Mouse (Mus musculus) lung, embryonic 16.5 days (tissue): ENCODE measurements around the gene C2cd3. TPM values are rescaled to one million over a fixed set of nuclear protein-coding genes. Genes with fewer than 3 reads are reported as not detected.

Experiments used
- ATAC-seq: fragments of 200-750 bp; cut with Nextera tagmentation; 2 replicates; pipeline ENCODE4 v1.8.0; 2017; ENCODE audit warnings: low read depth, mild to moderate bottlenecking, moderate library complexity
- H3K27ac ChIP-seq: fragments of 300-500 bp; sonication (generic); 2 replicates; pipeline ENCODE4 v1.5.1; 2014; ENCODE audit warnings: mild to moderate bottlenecking, control low read depth, low read length
- H3K27me3 ChIP-seq: fragments of 300-500 bp; sonication (generic); 2 replicates; pipeline ENCODE4 v1.6.1; 2014; ENCODE audit warnings: low read depth, low read length, mixed read lengths; ENCODE audit not compliant: control insufficient read depth, insufficient read depth
- H3K36me3 ChIP-seq: fragments of 300-500 bp; sonication (generic); 2 replicates; pipeline ENCODE4 v1.6.1; 2014; ENCODE audit warnings: low read length; ENCODE audit not compliant: control insufficient read depth, insufficient read depth
- H3K4me1 ChIP-seq: fragments of 300-500 bp; sonication (generic); replicated peaks from 2 replicates; pipeline ENCODE4 v1.6.1; 2014; ENCODE audit warnings: low read length, mixed read lengths; ENCODE audit not compliant: control insufficient read depth, insufficient read depth
- H3K4me2 ChIP-seq: fragments of 300-500 bp; sonication (generic); 2 replicates; pipeline ENCODE4 v1.6.1; 2014; ENCODE audit warnings: low read depth, low read length, control low read depth
- H3K4me3 ChIP-seq: fragments of 300-500 bp; sonication (generic); 2 replicates; pipeline ENCODE4 v1.5.1; 2014; ENCODE audit warnings: mild to moderate bottlenecking, low read length, control low read depth
- H3K9ac ChIP-seq: fragments of 300-500 bp; sonication (generic); 2 replicates; pipeline ENCODE4 v1.6.1; 2014; ENCODE audit warnings: low read length, control low read depth
- H3K9me3 ChIP-seq: fragments of 300-500 bp; sonication (generic); 2 replicates; pipeline ENCODE4 v1.6.1; 2016; ENCODE audit warnings: low read length; ENCODE audit not compliant: control insufficient read depth
- WGBS: fragments of 180-500 bp; shearing (Covaris S2); extraction: QIAGEN DNeasy Blood & Tissue Kit; methylation state at CpG from one replicate; pipeline ENCODE4 v1.1.7; 2014; 5-methylcytosine and 5-hydroxymethylcytosine counted together
- polyA plus RNA-seq: library from polyadenylated mRNA; unstranded; fragments of >200 nt; fragmentation: Nextera tagmentation; extraction: Ambion mirVana; gene quantifications from 2 replicates; pipeline ENCODE4 v1.2.1, GENCODE M21; 2015

Gene C2cd3
- polyA plus RNA-seq, 1 experiment from 2014 or later, result 23.1 TPM

- Histone ChIP-seq H3K4me1 (peaks cover 16% of the 10 kb centered on the region), H3K4me2 (no peak overlapping the region), H3K36me3 (no peaks in the 10 kb centered on the region), H3K4me3 (no peak overlapping the region), H3K9me3 (no peaks in the 10 kb centered on the region), H3K9ac (no peak overlapping the region), H3K27me3 (no peaks in the 10 kb centered on the region), H3K27ac (peak overlapping the region; percentile 30; the same call in 1 of the 2 replicates)
- no peak for ATAC-seq
- 27% methylated on average over 10 of the region's 10 CpGs for WGBS
Measured at GRCm38 (mm10) chr7:100488474-100489048, 116.5 kb downstream of the C2cd3 start.

GRCm38 (mm10) chr7:100492391-100493116 lies 120.5 kb downstream of the C2cd3 start:
- WGBS, result 4% methylated on average over 35 of the region's 36 CpGs
- Histone ChIP-seq H3K4me3 (peak overlapping the region; percentile 61), H3K4me2 (peak overlapping the region; percentile 89), H3K4me1 (peaks cover 30% of the 10 kb centered on the region), H3K9ac (peak overlapping the region; percentile 69), H3K27ac (peak overlapping the region; percentile 90), H3K36me3 (0 out of 2 replicates have a peak, but pooled peaks cover 3% of the 10 kb centered on the region), H3K9me3 (no peaks in the 10 kb centered on the region), H3K27me3 (no peaks in the 10 kb centered on the region)
- ATAC-seq, result peak; percentile 75

- Histone ChIP-seq H3K27me3 (no peaks in the 10 kb centered on the region), H3K27ac (peak within 1 kb of the TSS; percentile 90), H3K9ac (peak within 1 kb of the TSS; percentile 69), H3K36me3 (peaks cover 6% of the 10 kb centered on the region; the same call in 1 of the 2 replicates), H3K9me3 (no peaks in the 10 kb centered on the region), H3K4me1 (peaks cover 30% of the 10 kb centered on the region), H3K4me2 (peak within 1 kb of the TSS; percentile 89), H3K4me3 (peak within 1 kb of the TSS; percentile 61)
- WGBS, result under 1% methylated on average over 27 of the region's 27 CpGs
- peak; percentile 82 for ATAC-seq
Measured at GRCm38 (mm10) chr7:100493117-100493483, 121.1 kb downstream of the C2cd3 start, which contains the start of gene Ucp2. Ucp2 (plus strand) TSS chr7:100493337.

- 21% methylated on average over 19 of the region's 19 CpGs for WGBS
Measured at GRCm38 (mm10) chr7:100493484-100494414, 121.7 kb downstream of the C2cd3 start.

GRCm38 (mm10) chr7:100494415-100494831 lies 122.4 kb downstream of the C2cd3 start:
- no peaks in the 10 kb centered on the region for H3K9me3 ChIP-seq

More at GRCm38 (mm10) chr7:100493484-100494414, 121.7 kb downstream of the C2cd3 start:
- peak overlapping the region; percentile 65 for H3K9ac ChIP-seq
- H3K4me1 ChIP-seq, result peaks cover 23% of the 10 kb centered on the region
- peak overlapping the region; percentile 61 for H3K4me3 ChIP-seq
- H3K4me2 ChIP-seq, result peak overlapping the region; percentile 89
- no peaks in the 10 kb centered on the region for H3K9me3 ChIP-seq
- ATAC-seq, result peak; percentile 30
- H3K27ac ChIP-seq, result peak overlapping the region; percentile 90
- no peaks in the 10 kb centered on the region for H3K27me3 ChIP-seq
- peaks cover 10% of the 10 kb centered on the region; the same call in 1 of the 2 replicates for H3K36me3 ChIP-seq

GRCm38 (mm10) chr7:100495042-100495441 lies 123.0 kb downstream of the C2cd3 start:
- peak overlapping the region; percentile 60 for H3K9ac ChIP-seq
- ATAC-seq, result no peak
- H3K27ac ChIP-seq, result peak overlapping the region; percentile 90
- 42% methylated on average over 8 of the region's 8 CpGs for WGBS
- no peaks in the 10 kb centered on the region for H3K9me3 ChIP-seq
- peak overlapping the region; percentile 89 for H3K4me2 ChIP-seq
- peaks cover 13% of the 10 kb centered on the region; the same call in 1 of the 2 replicates for H3K36me3 ChIP-seq
- H3K4me1 ChIP-seq, result peaks cover 22% of the 10 kb centered on the region
- no peaks in the 10 kb centered on the region for H3K27me3 ChIP-seq
- H3K4me3 ChIP-seq, result peak overlapping the region; percentile 61

More at GRCm38 (mm10) chr7:100494415-100494831, 122.4 kb downstream of the C2cd3 start:
- Histone ChIP-seq H3K27me3 (no peaks in the 10 kb centered on the region), H3K9ac (peak overlapping the region; percentile 65), H3K4me2 (peak overlapping the region; percentile 89), H3K27ac (peak overlapping the region; percentile 90), H3K4me3 (peak overlapping the region; percentile 61), H3K36me3 (peaks cover 10% of the 10 kb centered on the region; the same call in 1 of the 2 replicates), H3K4me1 (peaks cover 22% of the 10 kb centered on the region)
- WGBS, result 86% methylated on average over 7 of the region's 7 CpGs
- ATAC-seq, result no peak

- WGBS, result 29% methylated on average over 11 of the region's 11 CpGs
- Histone ChIP-seq H3K36me3 (peaks cover 13% of the 10 kb centered on the region; the same call in 1 of the 2 replicates), H3K9me3 (no peaks in the 10 kb centered on the region), H3K4me3 (peak overlapping the region; percentile 61), H3K27ac (peak overlapping the region; percentile 90), H3K27me3 (no peaks in the 10 kb centered on the region), H3K9ac (peak overlapping the region; percentile 60), H3K4me2 (peak overlapping the region; percentile 89), H3K4me1 (peaks cover 22% of the 10 kb centered on the region)
- peak; percentile 54 for ATAC-seq
Measured at GRCm38 (mm10) chr7:100495581-100496251, 123.7 kb downstream of the C2cd3 start.

- H3K27me3 ChIP-seq, result no peaks in the 10 kb centered on the region
- peaks cover 13% of the 10 kb centered on the region; the same call in 1 of the 2 replicates for H3K36me3 ChIP-seq
- peak overlapping the region; percentile 61 for H3K27ac ChIP-seq
- peak overlapping the region; percentile 38 for H3K9ac ChIP-seq
- peaks cover 22% of the 10 kb centered on the region for H3K4me1 ChIP-seq
- peak overlapping the region; percentile 89 for H3K4me2 ChIP-seq
- H3K9me3 ChIP-seq, result no peaks in the 10 kb centered on the region
- peak overlapping the region; percentile 61 for H3K4me3 ChIP-seq
- no peak for ATAC-seq
- WGBS, result 70% methylated on average over 6 of the region's 6 CpGs
Measured at GRCm38 (mm10) chr7:100496371-100496770, 124.3 kb downstream of the C2cd3 start.
